Mouse (Mus musculus): ENCODE measurements around the gene Apaf1. TPM values are rescaled to one million over a fixed set of nuclear protein-coding genes. Genes with fewer than 3 reads are reported as not detected.

Apaf1 gene
- polyA plus RNA-seq, 1 experiment from 2014 or later: 15.6 TPM

- Histone ChIP-seq H3K9me3 (ENCODE audit: control insufficient read depth, low read length) (no peaks in the 10 kb centered on the region), H3K4me3 (ENCODE audit: low read length) (peak overlapping the region; percentile 97), H3K27me3 (replicated peaks; ENCODE audit: control insufficient read depth, insufficient read depth, low read length) (no peaks in the 10 kb centered on the region), H3K27ac (ENCODE audit: low read length) (peak overlapping the region; percentile 93; the same call in 1 of the 2 replicates), H3K4me2 (ENCODE audit: low read depth, low read length) (peak overlapping the region; percentile 73), H3K4me1 (ENCODE audit: control insufficient read depth, insufficient read depth, low read length) (0 out of 2 replicates have a peak, but pooled peaks cover 5% of the 10 kb centered on the region), H3K36me3 (ENCODE audit: control insufficient read depth, insufficient read depth, low read length) (peaks cover 19% of the 10 kb centered on the region), H3K9ac (ENCODE audit: low read depth, low read length) (peak overlapping the region; percentile 98)
- 21% methylated on average over 6 of the region's 6 CpGs for WGBS
- ATAC-seq: no peak
Measured at GRCm38 (mm10) chr10:91122646-91123045, 40.1 kb upstream of the Apaf1 start.

- Histone ChIP-seq H3K4me2 (ENCODE audit: low read depth, low read length) (no peak overlapping the region), H3K4me3 (ENCODE audit: low read length) (no peak overlapping the region), H3K36me3 (ENCODE audit: control insufficient read depth, insufficient read depth, low read length) (peaks cover 52% of the 10 kb centered on the region), H3K27me3 (replicated peaks; ENCODE audit: control insufficient read depth, insufficient read depth, low read length) (no peaks in the 10 kb centered on the region), H3K9me3 (ENCODE audit: control insufficient read depth, low read length) (no peaks in the 10 kb centered on the region), H3K9ac (ENCODE audit: low read depth, low read length) (no peak overlapping the region), H3K27ac (ENCODE audit: low read length) (no peak overlapping the region), H3K4me1 (ENCODE audit: control insufficient read depth, insufficient read depth, low read length) (0 out of 2 replicates have a peak, but pooled peaks cover 4% of the 10 kb centered on the region)
- WGBS: 94% methylated on average over 12 of the region's 12 CpGs
- ATAC-seq: no peak
Measured at GRCm38 (mm10) chr10:91116958-91117357, 34.4 kb upstream of the Apaf1 start.

- H3K27me3 ChIP-seq (replicated peaks; ENCODE audit: control insufficient read depth, insufficient read depth, low read length): no peaks in the 10 kb centered on the region
- no peak for ATAC-seq
- no peaks in the 10 kb centered on the region for H3K9me3 ChIP-seq (ENCODE audit: control insufficient read depth, low read length)
- H3K27ac ChIP-seq (ENCODE audit: low read length): no peak overlapping the region
- no peaks in the 10 kb centered on the region for H3K4me1 ChIP-seq (ENCODE audit: control insufficient read depth, insufficient read depth, low read length)
- no peak overlapping the region for H3K9ac ChIP-seq (ENCODE audit: low read depth, low read length)
- WGBS: 79% methylated on average over 4 of the region's 4 CpGs
- peaks cover 16% of the 10 kb centered on the region for H3K36me3 ChIP-seq (ENCODE audit: control insufficient read depth, insufficient read depth, low read length)
- H3K4me3 ChIP-seq (ENCODE audit: low read length): no peak overlapping the region
- no peak overlapping the region for H3K4me2 ChIP-seq (ENCODE audit: low read depth, low read length)
Measured at GRCm38 (mm10) chr10:91109841-91110240, 27.3 kb upstream of the Apaf1 start.

GRCm38 (mm10) chr10:91105981-91106380, 23.4 kb upstream of the Apaf1 start:
- Histone ChIP-seq H3K27me3 (replicated peaks; ENCODE audit: control insufficient read depth, insufficient read depth, low read length) (no peaks in the 10 kb centered on the region), H3K27ac (ENCODE audit: low read length) (no peak overlapping the region), H3K4me1 (ENCODE audit: control insufficient read depth, insufficient read depth, low read length) (no peaks in the 10 kb centered on the region), H3K36me3 (ENCODE audit: control insufficient read depth, insufficient read depth, low read length) (0 out of 2 replicates have a peak, but pooled peaks cover 3% of the 10 kb centered on the region), H3K9ac (ENCODE audit: low read depth, low read length) (no peak overlapping the region), H3K9me3 (ENCODE audit: control insufficient read depth, low read length) (no peaks in the 10 kb centered on the region), H3K4me3 (ENCODE audit: low read length) (no peak overlapping the region), H3K4me2 (ENCODE audit: low read depth, low read length) (no peak overlapping the region)
- no peak for ATAC-seq
- 84% methylated on average over 3 of the region's 3 CpGs for WGBS

- Histone ChIP-seq H3K9me3 (ENCODE audit: control insufficient read depth, low read length) (no peaks in the 10 kb centered on the region), H3K4me3 (ENCODE audit: low read length) (no peak overlapping the region), H3K4me2 (ENCODE audit: low read depth, low read length) (no peak overlapping the region), H3K9ac (ENCODE audit: low read depth, low read length) (no peak overlapping the region), H3K27me3 (replicated peaks; ENCODE audit: control insufficient read depth, insufficient read depth, low read length) (no peaks in the 10 kb centered on the region), H3K36me3 (ENCODE audit: control insufficient read depth, insufficient read depth, low read length) (peaks cover 3% of the 10 kb centered on the region; the same call in 1 of the 2 replicates), H3K27ac (ENCODE audit: low read length) (no peak overlapping the region), H3K4me1 (ENCODE audit: control insufficient read depth, insufficient read depth, low read length) (no peaks in the 10 kb centered on the region)
- no peak for ATAC-seq
- WGBS: 93% methylated on average over 14 of the region's 14 CpGs
Measured at GRCm38 (mm10) chr10:91102799-91103590, 20.4 kb upstream of the Apaf1 start.

GRCm38 (mm10) chr10:91101936-91102335, 19.4 kb upstream of the Apaf1 start:
- Histone ChIP-seq H3K4me2 (ENCODE audit: low read depth, low read length) (no peak overlapping the region), H3K36me3 (ENCODE audit: control insufficient read depth, insufficient read depth, low read length) (peaks cover 3% of the 10 kb centered on the region; the same call in 1 of the 2 replicates), H3K27ac (ENCODE audit: low read length) (no peak overlapping the region), H3K4me1 (ENCODE audit: control insufficient read depth, insufficient read depth, low read length) (no peaks in the 10 kb centered on the region), H3K9me3 (ENCODE audit: control insufficient read depth, low read length) (no peaks in the 10 kb centered on the region), H3K4me3 (ENCODE audit: low read length) (no peak overlapping the region), H3K9ac (ENCODE audit: low read depth, low read length) (no peak overlapping the region), H3K27me3 (replicated peaks; ENCODE audit: control insufficient read depth, insufficient read depth, low read length) (no peaks in the 10 kb centered on the region)
- 96% methylated on average over 25 of the region's 25 CpGs for WGBS
- no peak for ATAC-seq

GRCm38 (mm10) chr10:91100101-91100500, 17.5 kb upstream of the Apaf1 start:
- Histone ChIP-seq H3K9me3 (ENCODE audit: control insufficient read depth, low read length) (no peaks in the 10 kb centered on the region), H3K27ac (ENCODE audit: low read length) (no peak overlapping the region), H3K4me1 (ENCODE audit: control insufficient read depth, insufficient read depth, low read length) (no peaks in the 10 kb centered on the region), H3K36me3 (ENCODE audit: control insufficient read depth, insufficient read depth, low read length) (peaks cover 3% of the 10 kb centered on the region; the same call in 1 of the 2 replicates), H3K4me2 (ENCODE audit: low read depth, low read length) (no peak overlapping the region), H3K9ac (ENCODE audit: low read depth, low read length) (no peak overlapping the region), H3K27me3 (replicated peaks; ENCODE audit: control insufficient read depth, insufficient read depth, low read length) (no peaks in the 10 kb centered on the region), H3K4me3 (ENCODE audit: low read length) (no peak overlapping the region)
- 100% methylated on average over 1 of the region's 1 CpGs for WGBS
- ATAC-seq: no peak

- Histone ChIP-seq H3K4me1 (ENCODE audit: control insufficient read depth, insufficient read depth, low read length) (no peaks in the 10 kb centered on the region), H3K9ac (ENCODE audit: low read depth, low read length) (no peak overlapping the region), H3K27me3 (replicated peaks; ENCODE audit: control insufficient read depth, insufficient read depth, low read length) (no peaks in the 10 kb centered on the region), H3K4me3 (ENCODE audit: low read length) (no peak overlapping the region), H3K9me3 (ENCODE audit: control insufficient read depth, low read length) (no peaks in the 10 kb centered on the region), H3K36me3 (ENCODE audit: control insufficient read depth, insufficient read depth, low read length) (peaks cover 3% of the 10 kb centered on the region; the same call in 1 of the 2 replicates), H3K4me2 (ENCODE audit: low read depth, low read length) (no peak overlapping the region), H3K27ac (ENCODE audit: low read length) (no peak overlapping the region)
- no peak for ATAC-seq
- 92% methylated on average over 8 of the region's 8 CpGs for WGBS
Measured at GRCm38 (mm10) chr10:91098056-91098455, 15.5 kb upstream of the Apaf1 start.

- Histone ChIP-seq H3K27ac (ENCODE audit: low read length) (no peak overlapping the region), H3K9me3 (ENCODE audit: control insufficient read depth, low read length) (no peaks in the 10 kb centered on the region), H3K4me2 (ENCODE audit: low read depth, low read length) (no peak overlapping the region), H3K36me3 (ENCODE audit: control insufficient read depth, insufficient read depth, low read length) (no peaks in the 10 kb centered on the region; the same call in 1 of the 2 replicates), H3K9ac (ENCODE audit: low read depth, low read length) (no peak overlapping the region), H3K27me3 (replicated peaks; ENCODE audit: control insufficient read depth, insufficient read depth, low read length) (no peaks in the 10 kb centered on the region), H3K4me3 (ENCODE audit: low read length) (no peak overlapping the region), H3K4me1 (ENCODE audit: control insufficient read depth, insufficient read depth, low read length) (no peaks in the 10 kb centered on the region)
- peak; percentile 69; the same call in 1 of the 2 replicates for ATAC-seq
- 77% methylated on average over 15 of the region's 15 CpGs for WGBS
Measured at GRCm38 (mm10) chr10:91094251-91095104, 11.9 kb upstream of the Apaf1 start.
